Mouse (Mus musculus) adrenal gland (tissue): ENCODE measurements at regions not wholly inside any gene's neighbourhood (a gene's known extent, or its start where the extent isn't known, plus 50 kb on each side); places are given as distances from the start of the nearest gene placed in this dataset.
"Not testable (repeated sequence)": the region's sequence is repeated elsewhere in the genome, so short reads cannot be mapped to it uniquely, and the experiment has no call there.

Experiments used
- intact Hi-C: fragments of 180-260 bp; cut with DNase I; formaldehyde crosslinking; loops from one replicate; pipeline ENCODE4 v1.15.1; 2025

- intact Hi-C loops: no loop called here
Measured at GRCm38 (mm10) chr12:77058596-77059190, 96.7 kb upstream of the Max start.

DNA sequence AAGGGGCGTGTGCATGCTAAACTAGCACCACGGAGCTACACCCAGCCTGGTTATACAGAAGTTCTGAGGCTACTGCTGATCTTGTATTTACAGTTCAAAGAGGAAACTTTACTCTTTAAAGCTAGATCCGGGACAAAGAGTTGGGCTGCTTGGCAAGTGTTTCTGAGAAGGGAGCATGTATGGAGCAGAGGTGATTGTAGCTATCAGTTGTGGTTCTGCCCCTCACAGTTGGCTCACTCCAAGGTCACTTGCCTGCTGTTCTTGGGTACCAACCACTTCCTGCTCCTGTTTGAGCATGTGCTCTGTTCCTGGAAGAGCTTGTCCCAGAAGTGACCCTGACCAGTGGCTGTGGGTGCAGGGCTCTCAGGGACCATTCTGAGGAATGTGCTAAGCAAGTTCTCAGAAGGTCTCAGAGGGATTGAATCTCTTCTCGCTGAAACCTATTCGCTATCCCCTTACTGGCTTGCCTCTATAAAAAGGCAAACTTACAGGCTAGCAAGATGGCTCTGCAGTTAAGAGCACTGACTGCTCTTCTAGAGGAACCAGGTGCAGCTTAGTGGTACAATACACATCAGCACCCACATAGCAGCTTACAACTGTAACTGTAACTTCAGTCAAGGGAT is 94.9 kb upstream of the Max start:
- intact Hi-C loops: no loop called here

DNA sequence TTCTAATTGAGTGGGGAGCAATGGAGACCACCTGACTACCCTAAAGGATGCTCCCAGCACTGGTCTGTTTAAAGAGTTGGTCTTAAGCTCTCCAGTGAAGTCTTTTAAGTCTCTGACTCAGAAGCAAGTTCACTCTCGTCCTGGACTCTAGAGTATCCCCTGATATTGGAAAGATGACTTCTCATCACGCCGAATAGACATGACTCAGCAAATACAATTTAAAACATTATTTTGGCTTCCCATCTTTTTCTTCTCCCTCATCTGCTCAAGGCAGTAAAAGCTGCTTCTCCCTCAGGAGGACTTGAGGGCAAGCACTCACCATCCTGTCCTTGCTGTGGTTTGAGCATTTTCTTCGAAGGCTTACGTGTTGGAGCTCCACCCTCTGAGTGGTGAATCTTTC is 92.7 kb upstream of the Max start:
- intact Hi-C loops: loop anchor here (5.0 kb wide), 1 partner anchor 183 kb away; the partner anchor contains the start of gene Fut8

- intact Hi-C loops: loop anchor here (5.0 kb wide), 1 partner anchor 183 kb away; the partner anchor contains the start of gene Fut8
Measured at GRCm38 (mm10) chr12:77054211-77054610, 92.2 kb upstream of the Max start.

DNA sequence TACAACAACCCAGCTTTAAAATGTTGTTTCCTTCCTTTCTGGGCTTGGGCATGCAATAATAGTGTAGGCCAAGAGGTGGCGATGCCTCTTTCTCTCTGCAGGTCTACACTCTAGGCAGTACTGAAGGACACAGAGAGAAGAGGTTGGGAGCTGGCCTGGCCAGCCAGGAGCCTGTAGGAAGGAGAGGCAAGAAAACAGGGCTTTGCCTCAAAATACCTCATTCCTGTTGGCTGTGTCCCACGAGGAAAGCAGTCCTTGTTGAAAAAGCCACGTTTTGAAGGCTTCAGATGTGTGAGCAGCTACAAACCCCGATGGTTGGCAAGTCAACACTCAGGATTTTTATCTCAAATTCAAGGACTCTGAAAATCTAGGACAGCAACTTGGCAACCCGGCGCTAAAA is 90.9 kb upstream of the Max start:
- intact Hi-C loops: loop anchor here (5.0 kb wide), 1 partner anchor 184 kb away; the partner anchor contains the start of gene Fut8

DNA sequence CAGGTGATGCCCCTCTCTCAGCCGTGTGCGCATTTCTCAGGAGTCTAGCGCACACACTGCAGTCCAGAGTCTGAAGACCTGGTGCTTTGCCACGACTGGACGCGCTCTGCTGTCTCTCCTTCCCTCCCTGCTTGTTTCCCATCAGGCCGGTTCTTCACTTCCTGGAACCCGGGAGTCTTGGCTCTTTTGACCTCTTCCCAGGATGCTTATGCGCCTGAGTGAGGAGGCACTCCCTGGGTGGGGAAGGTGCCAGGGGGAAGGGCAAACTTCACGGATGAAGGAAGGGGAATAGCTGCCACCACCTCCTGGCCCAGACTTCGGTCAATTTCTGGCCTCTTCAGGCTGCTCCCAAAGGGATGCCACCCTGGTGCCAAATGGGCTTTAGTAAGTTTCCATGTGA is 86.4 kb upstream of the Max start:
- intact Hi-C loops: no loop called here

DNA sequence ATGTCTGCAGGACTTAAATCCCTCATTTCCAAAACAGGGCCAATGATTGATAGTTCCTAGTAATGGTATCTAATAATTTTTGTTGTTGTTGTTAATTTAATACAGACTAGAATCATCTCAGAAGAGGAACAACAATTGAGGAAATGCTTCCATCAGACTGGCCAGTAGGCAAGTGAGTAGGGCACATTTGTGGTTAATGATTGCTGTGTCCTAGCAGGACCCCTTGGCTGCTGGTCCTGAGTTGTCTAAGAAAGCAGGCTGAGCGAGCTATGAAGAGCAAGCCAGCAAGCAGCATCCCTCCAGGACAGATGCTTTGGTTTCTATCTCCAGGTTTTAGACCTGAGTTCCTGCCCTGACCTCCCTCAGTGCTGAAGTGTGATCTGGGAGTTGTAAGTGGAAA is 85.3 kb upstream of the Max start:
- intact Hi-C loops: no loop called here

GRCm38 (mm10) chr12:77045956-77046355 is 84.0 kb upstream of the Max start:
- intact Hi-C loops: no loop called here

DNA sequence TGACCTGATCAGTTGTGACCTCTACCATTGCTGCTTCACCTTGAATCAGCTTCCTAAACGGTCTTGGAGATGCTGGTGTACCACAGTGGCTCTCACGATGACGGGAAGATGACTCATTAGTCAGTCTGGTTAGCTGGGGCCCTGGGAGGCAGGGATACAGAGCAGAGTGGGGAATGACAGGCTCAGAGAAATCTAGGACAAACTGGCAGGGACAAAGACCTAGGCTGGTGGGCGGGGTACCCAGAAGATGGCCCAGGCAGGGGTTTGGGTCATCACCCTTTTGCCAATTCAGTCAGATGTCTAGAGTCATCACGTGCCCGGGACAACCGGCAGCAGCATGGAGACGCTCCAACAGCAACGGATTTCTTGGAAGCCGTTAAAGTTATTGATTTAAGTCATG is 83.4 kb upstream of the Max start:
- intact Hi-C loops: no loop called here

DNA sequence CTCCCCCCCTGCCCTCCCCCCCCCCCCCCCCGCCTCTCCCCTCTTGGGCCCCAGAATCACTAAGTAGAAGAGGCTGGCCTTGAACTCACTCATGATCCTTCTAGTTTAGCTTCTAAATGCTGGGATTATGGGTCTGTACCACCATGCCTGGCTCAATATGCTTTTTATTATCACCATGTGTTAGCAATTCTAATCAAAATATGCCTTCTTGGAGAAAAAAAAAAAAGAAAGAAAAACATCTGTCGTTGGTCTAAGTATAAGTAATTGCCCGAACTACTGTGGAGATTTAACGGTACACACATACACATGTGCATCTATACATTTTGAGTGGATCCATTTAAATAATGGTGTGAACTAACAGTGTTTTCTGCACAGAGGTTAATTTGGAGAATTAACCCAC is 80.4 kb upstream of the Max start:
- intact Hi-C loops: no loop called here

GRCm38 (mm10) chr12:77041141-77041540 is 79.1 kb upstream of the Max start:
- intact Hi-C loops: no loop called here

DNA sequence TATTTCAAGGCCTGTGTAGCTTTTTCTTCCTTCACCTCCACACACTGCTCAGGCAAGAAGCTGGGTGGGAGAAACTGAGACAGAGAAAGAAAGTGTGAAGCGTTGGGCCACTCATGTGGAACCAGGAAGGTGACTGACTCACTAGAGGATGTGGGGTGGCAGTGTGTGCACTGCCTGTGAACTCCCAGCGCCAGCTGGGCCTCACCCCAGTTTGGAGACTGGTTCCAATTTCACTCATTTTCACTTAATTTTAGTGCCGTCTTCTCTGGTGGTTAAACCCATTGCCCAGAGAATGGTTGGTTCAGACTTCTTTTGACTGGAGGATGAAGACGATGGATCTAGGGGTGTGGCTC is 77.9 kb upstream of the Max start:
- intact Hi-C loops: no loop called here

DNA sequence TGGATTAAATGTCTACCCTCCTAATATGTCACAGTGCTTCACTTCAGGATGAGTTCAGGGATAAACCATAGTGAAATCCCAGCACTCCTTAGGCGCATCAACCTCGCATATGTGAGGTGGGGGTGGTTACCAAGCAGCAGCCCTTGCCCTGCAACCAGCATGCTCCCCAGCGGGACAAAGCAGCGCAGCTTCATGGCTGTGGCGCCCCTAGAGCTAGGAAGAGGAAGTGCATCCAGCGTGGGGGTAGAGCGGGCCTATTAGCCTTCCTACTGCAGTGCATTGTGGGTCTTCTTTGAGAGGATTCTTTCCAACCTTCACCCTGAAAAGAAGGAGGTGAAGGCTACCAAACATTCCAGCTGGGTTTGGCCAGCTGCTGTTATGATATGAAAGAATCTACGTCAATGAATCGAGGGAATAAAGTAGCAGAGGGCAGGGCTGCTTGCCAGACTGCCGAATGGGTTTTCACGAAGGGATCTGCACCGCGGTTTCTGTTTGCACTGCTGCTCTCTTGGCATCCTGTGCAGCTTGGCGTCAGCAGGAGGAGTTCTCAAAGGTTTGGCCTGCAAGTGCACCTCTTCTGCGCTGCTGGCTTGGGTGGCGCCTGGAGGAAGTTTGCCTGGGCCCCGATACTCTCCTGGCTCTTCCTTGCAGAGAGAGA is 77.4 kb upstream of the Max start:
- intact Hi-C loops: no loop called here

- intact Hi-C loops: no loop called here
Measured at GRCm38 (mm10) chr12:77035676-77036075, 73.7 kb upstream of the Max start.

GRCm38 (mm10) chr12:77031448-77031847 is 69.4 kb upstream of the Max start:
- intact Hi-C loops: no loop called here

DNA sequence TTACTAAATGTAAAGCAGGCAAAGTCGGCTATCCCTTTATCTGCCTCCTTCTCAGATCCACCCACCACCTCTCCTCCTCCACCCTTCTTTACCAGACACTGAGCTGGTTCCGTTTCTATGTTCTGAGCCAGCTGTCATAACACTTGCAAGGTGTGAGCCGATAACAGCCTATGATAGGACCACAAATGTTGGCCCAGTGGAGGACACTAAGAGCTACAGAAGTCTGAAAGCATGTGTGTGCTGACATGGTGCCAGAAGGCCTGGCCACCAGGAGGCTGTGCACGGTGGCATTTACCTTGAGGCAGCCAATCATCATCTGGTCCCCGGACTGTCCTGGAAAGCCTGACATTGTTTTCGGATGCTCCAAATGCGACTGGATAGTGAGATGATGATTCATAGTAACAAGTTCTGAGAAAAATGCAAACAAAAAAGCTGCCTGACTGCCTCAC is 63.5 kb upstream of the Max start:
- intact Hi-C loops: no loop called here

DNA sequence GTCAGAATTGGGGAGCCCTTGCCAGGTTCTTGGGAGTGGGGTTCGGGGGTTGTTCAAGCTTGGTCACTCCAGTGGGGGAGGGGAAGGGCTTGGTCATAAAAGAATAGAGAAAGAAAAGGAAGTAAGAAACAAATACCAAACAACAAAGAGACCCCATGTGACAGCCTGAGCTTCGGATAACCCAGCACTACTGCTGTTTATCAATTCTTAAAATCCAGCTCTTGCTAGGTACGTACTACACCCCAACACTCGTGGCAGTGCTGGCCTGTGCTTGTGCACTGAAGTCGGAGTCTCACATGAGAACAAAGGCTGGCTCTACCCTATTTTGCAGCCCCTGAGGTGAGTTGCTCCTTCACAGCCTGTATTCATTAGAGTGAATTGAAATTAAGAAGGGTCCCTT is 60.5 kb upstream of the Max start:
- intact Hi-C loops: no loop called here

DNA sequence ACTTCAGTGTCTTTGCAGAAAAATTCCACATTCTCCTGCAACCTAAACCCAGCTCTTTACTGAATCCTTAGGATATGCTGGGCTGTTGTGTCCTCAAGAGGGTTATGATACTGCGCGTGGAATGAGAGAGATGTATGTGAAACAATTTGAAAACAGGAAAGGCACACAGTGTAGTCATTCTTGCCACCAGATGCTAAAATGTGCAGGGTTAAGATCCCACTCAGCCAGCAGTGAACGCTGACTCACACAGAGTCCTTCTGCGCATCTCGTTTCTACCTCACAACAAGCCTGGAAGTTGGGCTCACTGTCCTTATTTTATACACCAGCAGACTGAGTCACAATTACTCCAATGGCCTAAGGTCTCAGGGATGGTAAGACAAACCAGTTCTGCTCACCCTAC is 59.9 kb upstream of the Max start:
- intact Hi-C loops: no loop called here

- intact Hi-C loops: no loop called here
Measured at GRCm38 (mm10) chr12:77019708-77020511, 57.9 kb upstream of the Max start.

DNA sequence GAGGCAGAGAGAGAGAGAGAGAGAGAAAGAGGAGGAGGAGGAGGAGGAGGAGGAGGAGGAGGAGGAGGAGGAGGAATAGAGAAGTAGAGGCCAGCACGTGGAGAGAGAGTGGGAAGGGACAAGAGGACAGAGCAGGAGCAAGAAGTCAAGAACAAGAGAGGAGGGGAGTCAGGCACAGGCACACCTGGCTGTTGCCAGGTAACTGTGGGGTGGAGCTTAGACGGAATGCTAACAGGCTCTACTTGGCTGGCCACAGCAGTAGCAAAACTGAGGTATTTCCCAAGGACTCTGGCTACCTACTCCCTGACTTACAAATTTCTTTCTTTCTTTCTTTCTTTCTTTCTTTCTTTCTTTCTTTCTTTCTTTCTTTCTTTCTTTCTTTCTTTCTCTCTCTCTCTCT is 57.1 kb upstream of the Max start:
- intact Hi-C loops: not testable (repeated sequence)

GRCm38 (mm10) chr12:77018373-77018772 is 56.4 kb upstream of the Max start:
- intact Hi-C loops: no loop called here

DNA sequence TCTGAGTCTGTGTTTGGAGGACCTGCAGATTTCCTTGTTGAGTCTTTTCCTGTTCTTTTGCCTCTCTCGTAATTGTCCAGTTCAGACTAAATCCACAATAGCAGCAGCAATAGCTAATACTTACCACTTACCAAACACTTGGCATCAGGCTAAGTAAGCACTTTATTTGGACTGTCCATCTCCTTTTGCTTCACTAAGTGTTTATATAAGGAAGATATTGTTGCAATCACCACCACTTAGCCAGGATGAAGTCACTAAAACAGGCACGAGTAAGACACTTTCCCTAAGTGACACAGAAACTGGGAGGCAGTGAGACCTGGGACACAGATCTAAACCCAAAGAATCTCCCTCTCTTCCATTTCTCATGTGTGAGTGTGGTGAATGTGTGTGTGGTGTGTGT is 52.9 kb upstream of the Max start:
- intact Hi-C loops: no loop called here
